Comparison of ENCODE assay signal across 8 mouse cellular contexts in genomic region chr2:31469931-31470682, GRCm38 (mm10). TPM values are rescaled to one million over a fixed set of nuclear protein-coding genes. Genes with fewer than 3 reads are reported as not detected.
DNase-seq lines count a peak whose midpoint lies in the region; ATAC-seq and TF ChIP-seq lines count a peak whose summit lies in the region.

Gene Ass1, plus strand, starts transcription at chr2:31470207.

- H3K27ac ChIP-seq in forebrain, embryonic 16.5 days (ENCODE audit: low read length) = no peak within 1 kb of the TSS
- H3K27ac ChIP-seq in layer of hippocampus, adult 2 months = peak within 1 kb of the TSS; percentile 73
- no peak within 1 kb of the TSS for H3K27ac ChIP-seq in lung, embryonic 14.5 days (ENCODE audit: low read depth)
- H3K27ac ChIP-seq in olfactory bulb, adult 2 months (ENCODE audit: insufficient read depth, low read depth, low read length) = no peak within 1 kb of the TSS

- DNase-seq in ES-CJ7 (ENCODE audit: low read depth, low spot score) = peak; percentile 98
- peak; percentile 71 to 73 for DNase-seq in heart, postnatal 36 days
- peak; percentile 44 to 62 for DNase-seq in layer of hippocampus, adult 2 months (ENCODE audit: low spot score in 2 of 2)
- peak; percentile 79 for DNase-seq in lung, embryonic 14.5 days
- peak; percentile 95 for DNase-seq in thymus, postnatal 0 days (ENCODE audit: low spot score)

- intact Hi-C loops in heart, postnatal 36 days (cut with DNase I) = no loop called here

- 1% methylated on average over 48 of the region's 49 CpGs for WGBS in forebrain, embryonic 16.5 days
- under 1% methylated on average over 49 of the region's 49 CpGs for WGBS in lung, embryonic 14.5 days
- WGBS in olfactory bulb, adult 2 months = under 1% methylated on average over 48 of the region's 49 CpGs

- peaks cover 15% of the 10 kb centered on the region for H3K4me1 ChIP-seq in forebrain, embryonic 16.5 days (replicated peaks; ENCODE audit: control insufficient read depth, insufficient read depth, low read length)
- H3K4me1 ChIP-seq in lung, embryonic 14.5 days (ENCODE audit: insufficient read depth) = 0 out of 2 replicates have a peak, but pooled peaks cover 5% of the 10 kb centered on the region
- H3K4me1 ChIP-seq in olfactory bulb, adult 2 months (ENCODE audit: control insufficient read depth, insufficient read depth, low read length) = peaks cover 20% of the 10 kb centered on the region

- H3K9me3 ChIP-seq in forebrain, embryonic 16.5 days (ENCODE audit: control insufficient read depth, low read length) = no peaks in the 10 kb centered on the region
- no peaks in the 10 kb centered on the region for H3K9me3 ChIP-seq in lung, embryonic 14.5 days (ENCODE audit: low read depth, low read length)

- peak within 1 kb of the TSS; percentile 68 for H3K4me2 ChIP-seq in forebrain, embryonic 16.5 days (ENCODE audit: low read length)
- H3K4me2 ChIP-seq in lung, embryonic 14.5 days = peak within 1 kb of the TSS; percentile 91

- no peaks in the 10 kb centered on the region for H3K36me3 ChIP-seq in forebrain, embryonic 16.5 days (ENCODE audit: control insufficient read depth, insufficient read depth)
- H3K36me3 ChIP-seq in lung, embryonic 14.5 days (ENCODE audit: insufficient read depth) = no peaks in the 10 kb centered on the region

- peak; percentile 46 for TF ChIP-seq CTCF in layer of hippocampus, adult 2 months (conservative IDR thresholded peaks at IDR 0.05)
- TF ChIP-seq CTCF in lung, embryonic 14.5 days (IDR thresholded peaks at IDR 0.05; ENCODE audit: low read depth) = peak; percentile 23; the same call in 1 of the 2 replicates
- no peak for TF ChIP-seq CTCF in olfactory bulb, adult 2 months (IDR thresholded peaks at IDR 0.05; ENCODE audit: insufficient read depth, low read depth, low read length)

- ATAC-seq in cerebellum, adult (ENCODE audit: insufficient number of reproducible peaks, low FRiP score, low TSS enrichment) = 0 out of 2 replicates have a peak, but pooled peaks have one; percentile 47
- ATAC-seq in forebrain, embryonic 16.5 days = peak; percentile 72
- ATAC-seq in lung, embryonic 14.5 days (ENCODE audit: insufficient read depth) = peak; percentile 79

- peaks cover 32% of the 10 kb centered on the region for H3K27me3 ChIP-seq in forebrain, embryonic 16.5 days (replicated peaks; ENCODE audit: control insufficient read depth, insufficient read depth, low read length)
- H3K27me3 ChIP-seq in lung, embryonic 14.5 days (ENCODE audit: insufficient read depth, low read length) = peaks cover 33% of the 10 kb centered on the region

- peak within 1 kb of the TSS; percentile 45 for H3K9ac ChIP-seq in forebrain, embryonic 16.5 days (replicated peaks; ENCODE audit: low read depth, low read length)
- peak within 1 kb of the TSS; percentile 43 for H3K9ac ChIP-seq in lung, embryonic 14.5 days

- peak within 1 kb of the TSS; percentile 40 for H3K4me3 ChIP-seq in forebrain, embryonic 16.5 days (replicated peaks; ENCODE audit: low read length)
- H3K4me3 ChIP-seq in layer of hippocampus, adult 2 months = peak within 1 kb of the TSS; percentile 61
- peak within 1 kb of the TSS; percentile 43 for H3K4me3 ChIP-seq in lung, embryonic 14.5 days (ENCODE audit: low read depth, low read length)
- H3K4me3 ChIP-seq in olfactory bulb, adult 2 months (ENCODE audit: insufficient read depth, low read depth, low read length) = peak within 1 kb of the TSS; percentile 52

- 0 out of 2 replicates have a peak, but pooled peaks have one; percentile 20 for TF ChIP-seq POLR2A in olfactory bulb, adult 2 months (IDR thresholded peaks at IDR 0.05; ENCODE audit: insufficient read depth, low read depth, low read length)

RNA-seq across cellular contexts. Expression of gene Ass1, which starts in this region (rescaled TPM):
- 6.0 and 8.0 TPM in 2 replicates for polyA plus RNA-seq in forebrain, embryonic 16.5 days (2015; fragmentation: Nextera tagmentation; extraction: Ambion mirVana)
- total RNA-seq in heart, postnatal 36 days (2021) = 1 to 10 TPM; 3.9 to 6.8 TPM
- 10 to 100 TPM; 27.5 to 27.7 TPM for total RNA-seq in layer of hippocampus, adult 2 months (2021)
- polyA plus RNA-seq in lung, embryonic 14.5 days (2014; fragmentation: Nextera tagmentation; extraction: Ambion mirVana) = 9.1 and 9.5 TPM in 2 replicates
- not detected in 2 replicates for polyA plus RNA-seq in olfactory bulb, adult 2 months (2012; ENCODE audit: insufficient read depth, insufficient read length, low replicate concordance, missing spikeins)
- polyA plus RNA-seq in thymus, postnatal 0 days (2015; fragmentation: Nextera tagmentation; extraction: Ambion mirVana) = 23.9 and 24.1 TPM in 2 replicates
